Mouse (Mus musculus) liver, embryonic 13.5 days (tissue): ENCODE results near the gene 4931440F15Rik. TPM values are rescaled to one million over a fixed set of nuclear protein-coding genes. Genes with fewer than 3 reads are reported as not detected.
"Not testable (repeated sequence)": the region's sequence is repeated elsewhere in the genome, so short reads cannot be mapped to it uniquely, and the experiment has no call there.

Experiments
- ATAC-seq: fragments of 200-750 bp; cut with Nextera tagmentation; 2 replicates; pipeline ENCODE4 v1.8.0; 2017; ENCODE audit warnings: low read depth, mild to moderate bottlenecking, moderate number of reproducible peaks, moderate library complexity
- DNase-seq: peaks from one replicate; pipeline ENCODE4 v3.0.0; 2022
- H3K27ac ChIP-seq: fragments of 300-500 bp; sonication (generic); 2 replicates; pipeline ENCODE4 v1.5.1; 2015; ENCODE audit warnings: moderate library complexity, mild to moderate bottlenecking, inconsistent platforms
- H3K27me3 ChIP-seq: fragments of 300-500 bp; sonication (generic); 2 replicates; pipeline ENCODE4 v1.6.1; 2015; ENCODE audit warnings: mild to moderate bottlenecking, inconsistent platforms
- H3K36me3 ChIP-seq: fragments of 300-500 bp; sonication (generic); 2 replicates; pipeline ENCODE4 v1.6.1; 2015; ENCODE audit warnings: mild to moderate bottlenecking, inconsistent platforms
- H3K4me1 ChIP-seq: fragments of 300-500 bp; sonication (generic); replicated peaks from 2 replicates; pipeline ENCODE4 v1.6.1; 2015; ENCODE audit warnings: inconsistent platforms
- H3K4me2 ChIP-seq: fragments of 300-500 bp; sonication (generic); 2 replicates; pipeline ENCODE4 v1.6.1; 2015; ENCODE audit warnings: inconsistent platforms, mild to moderate bottlenecking, moderate library complexity
- H3K4me3 ChIP-seq: fragments of 300-500 bp; sonication (generic); replicated peaks from 2 replicates; pipeline ENCODE4 v1.5.1; 2015; ENCODE audit warnings: mild to moderate bottlenecking, inconsistent platforms
- H3K9ac ChIP-seq: fragments of 300-500 bp; sonication (generic); 2 replicates; pipeline ENCODE4 v1.6.1; 2015; ENCODE audit warnings: mild to moderate bottlenecking, inconsistent platforms
- H3K9me3 ChIP-seq: fragments of 300-500 bp; sonication (generic); replicated peaks from 2 replicates; pipeline ENCODE4 v1.6.1; 2016; ENCODE audit warnings: inconsistent platforms
- WGBS: fragments of 180-500 bp; shearing (Covaris S2); methylation state at CpG from one replicate; pipeline ENCODE4 v1.1.7; 2015; ENCODE audit not compliant: insufficient replicate concordance; 5-methylcytosine and 5-hydroxymethylcytosine counted together
- polyA plus RNA-seq: library from polyadenylated mRNA; unstranded; fragments of >200 nt; fragmentation: Nextera tagmentation; extraction: Ambion mirVana; gene quantifications from 2 replicates; pipeline ENCODE4 v1.2.1, GENCODE M21; 2015

4931440F15Rik gene
- polyA plus RNA-seq, 1 experiment from 2014 or later = 0.38 TPM

DNA sequence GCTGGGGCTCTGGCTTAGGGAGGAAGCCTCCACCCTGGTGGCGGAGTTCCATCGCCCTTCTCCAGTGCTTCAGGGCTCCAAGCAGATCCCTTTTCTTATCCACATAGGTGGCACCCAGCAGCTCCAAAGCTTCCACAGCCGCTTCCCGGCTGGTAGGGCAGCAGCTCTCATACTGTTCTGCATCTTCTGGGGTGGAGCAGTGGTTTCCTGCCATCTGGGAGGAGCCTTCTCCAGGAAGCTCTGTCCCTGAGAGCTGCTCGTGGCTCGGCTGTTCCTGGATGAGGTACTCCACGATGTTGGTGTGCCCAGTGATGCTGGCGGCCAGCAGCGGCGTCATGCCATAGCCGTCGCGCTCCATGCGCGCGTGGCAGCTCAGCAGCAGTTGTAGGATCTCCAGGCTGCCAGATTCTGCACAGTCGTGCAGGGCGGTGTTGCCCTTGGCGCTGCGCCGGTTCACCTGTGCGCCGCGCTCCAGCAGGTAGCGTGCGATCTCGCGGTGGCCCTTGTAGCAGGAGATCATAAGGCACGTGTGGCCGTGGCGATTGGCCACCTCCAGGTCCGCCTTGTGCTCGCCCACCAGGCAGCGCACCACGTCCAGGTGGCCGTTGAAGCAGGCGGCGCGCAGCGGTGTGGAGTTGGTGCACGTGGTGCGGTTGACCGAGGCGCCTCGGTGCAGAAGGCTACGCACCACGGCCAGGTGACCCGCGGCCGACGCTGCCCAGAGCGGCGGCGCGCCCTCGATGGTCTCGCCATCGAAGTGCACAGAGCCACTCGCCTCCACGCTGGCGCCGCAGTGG is 796 bp downstream of the 4931440F15Rik start:
- H3K9ac ChIP-seq, H3K4me1 ChIP-seq, DNase-seq, H3K9me3 ChIP-seq, H3K4me3 ChIP-seq, H3K27ac ChIP-seq, H3K36me3 ChIP-seq: not testable (repeated sequence)
- Histone ChIP-seq H3K27me3 (peaks cover 44% of the 10 kb centered on the region), H3K4me2 (peak overlapping the region; percentile 41)
- peak; percentile 25 for ATAC-seq
- 9% methylated on average over 59 of the region's 62 CpGs for WGBS

DNA sequence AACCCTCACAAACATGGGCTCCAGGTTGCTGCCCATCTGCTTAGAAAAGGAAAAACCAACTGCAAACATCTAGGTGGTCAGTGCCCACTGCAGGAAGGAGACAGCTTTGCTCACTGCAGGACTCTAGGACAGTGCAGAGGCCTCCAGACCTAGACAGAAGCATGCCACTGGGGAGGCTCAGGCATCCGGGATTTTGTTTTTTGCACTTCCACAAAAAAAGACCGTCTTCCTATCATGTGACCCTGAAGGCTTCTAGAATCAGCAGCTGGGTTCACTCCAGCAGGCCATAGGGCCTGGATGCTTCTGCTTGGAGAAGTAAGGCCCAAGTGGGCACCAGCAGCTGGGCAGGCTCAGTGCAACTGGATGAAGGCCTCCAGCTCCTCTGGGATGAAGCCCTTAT is 2.3 kb downstream of the 4931440F15Rik start:
- ATAC-seq (no peak), DNase-seq (no peak)
- no peak overlapping the region for H3K27ac ChIP-seq
- peaks cover 44% of the 10 kb centered on the region for H3K27me3 ChIP-seq
- peaks cover 5% of the 10 kb centered on the region; the same call in 1 of the 2 replicates for H3K4me1 ChIP-seq
- no peak overlapping the region for H3K9ac ChIP-seq
- no peaks in the 10 kb centered on the region for H3K36me3 ChIP-seq
- no peaks in the 10 kb centered on the region for H3K9me3 ChIP-seq
- H3K4me3 ChIP-seq = no peak overlapping the region
- no peak overlapping the region for H3K4me2 ChIP-seq
- WGBS = 62% methylated on average over 2 of the region's 2 CpGs

DNA sequence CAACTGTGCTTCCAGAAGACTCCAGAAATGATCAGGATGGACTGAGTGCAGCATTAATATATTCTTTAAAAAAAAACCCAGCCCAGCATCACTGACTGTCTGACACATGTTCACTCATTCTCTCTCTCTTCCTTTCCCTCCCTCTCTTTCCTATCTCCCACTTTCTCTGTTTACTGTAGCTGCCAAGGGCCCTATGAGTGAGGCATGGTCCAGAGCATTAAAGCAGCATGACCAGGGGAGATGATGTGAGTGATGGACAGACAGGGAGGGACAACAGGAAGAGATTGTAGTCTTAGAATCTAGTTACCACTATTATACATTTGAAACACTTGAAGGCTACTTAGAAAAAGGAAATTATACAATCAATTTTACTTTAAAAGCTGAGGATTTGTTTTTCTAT is 9.8 kb downstream of the 4931440F15Rik start:
- no peak overlapping the region for H3K4me3 ChIP-seq
- H3K27ac ChIP-seq = peak overlapping the region; percentile 99
- H3K36me3 ChIP-seq = no peaks in the 10 kb centered on the region
- H3K27me3 ChIP-seq = no peaks in the 10 kb centered on the region
- H3K4me2 ChIP-seq = peak overlapping the region; percentile 58
- H3K9me3 ChIP-seq = no peaks in the 10 kb centered on the region
- H3K9ac ChIP-seq = peak overlapping the region; percentile 57
- peaks cover 49% of the 10 kb centered on the region for H3K4me1 ChIP-seq
- peak; percentile 43 for ATAC-seq
- no peak for DNase-seq

DNA sequence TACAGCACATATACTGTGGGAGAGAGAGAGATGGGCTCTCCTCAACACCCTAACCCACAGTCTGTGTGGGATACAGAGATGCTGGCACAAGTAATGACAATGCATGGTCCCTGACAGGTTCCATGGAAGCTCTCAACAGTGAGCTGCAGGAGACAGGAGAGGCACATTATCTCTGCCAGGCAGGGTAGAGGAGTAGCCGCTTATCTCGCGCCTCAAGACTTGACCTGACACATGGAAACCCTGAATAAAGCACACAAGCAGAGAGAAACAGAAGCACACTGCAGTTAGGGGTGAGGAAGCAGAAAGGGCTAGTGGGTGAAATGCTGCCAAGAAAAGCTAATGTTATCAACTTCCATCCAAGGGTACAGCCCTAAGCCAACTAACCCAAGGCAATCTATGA is 10.2 kb downstream of the 4931440F15Rik start:
- H3K4me1 ChIP-seq = peaks cover 51% of the 10 kb centered on the region
- H3K9me3 ChIP-seq = no peaks in the 10 kb centered on the region
- no peak overlapping the region for H3K4me3 ChIP-seq
- H3K9ac ChIP-seq = peak overlapping the region; percentile 57
- H3K4me2 ChIP-seq = peak overlapping the region; percentile 58
- 13% methylated on average over 3 of the region's 3 CpGs for WGBS
- no peaks in the 10 kb centered on the region for H3K27me3 ChIP-seq
- peak; percentile 88 for DNase-seq
- no peaks in the 10 kb centered on the region for H3K36me3 ChIP-seq
- ATAC-seq = peak; percentile 99
- H3K27ac ChIP-seq = peak overlapping the region; percentile 99

DNA sequence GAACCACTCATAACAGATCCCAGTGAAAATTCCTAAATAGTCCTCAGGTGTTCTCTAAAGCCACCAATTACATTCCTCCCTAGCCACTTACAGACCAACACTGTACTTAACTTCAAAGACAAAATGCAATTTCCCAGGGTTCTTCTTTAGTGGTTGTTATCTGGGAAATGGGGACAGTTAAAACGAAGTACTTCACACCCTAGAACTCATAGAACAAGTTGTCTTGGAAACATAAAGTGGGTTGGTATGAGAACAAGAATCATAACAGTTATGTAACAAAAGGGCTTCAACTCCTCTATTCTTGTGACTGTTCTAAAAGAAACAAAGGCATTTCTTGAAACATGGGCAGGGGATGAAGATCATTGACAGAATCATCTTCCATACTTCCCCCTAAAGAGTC is 12.2 kb downstream of the 4931440F15Rik start:
- Histone ChIP-seq H3K4me2 (no peak overlapping the region), H3K4me1 (peaks cover 58% of the 10 kb centered on the region), H3K9ac (no peak overlapping the region), H3K4me3 (no peak overlapping the region), H3K27me3 (no peaks in the 10 kb centered on the region), H3K27ac (peak overlapping the region; percentile 29; the same call in 1 of the 2 replicates), H3K36me3 (no peaks in the 10 kb centered on the region), H3K9me3 (no peaks in the 10 kb centered on the region)
- no peak for DNase-seq
- ATAC-seq = no peak
- 57% methylated on average over 1 of the region's 1 CpGs for WGBS

DNA sequence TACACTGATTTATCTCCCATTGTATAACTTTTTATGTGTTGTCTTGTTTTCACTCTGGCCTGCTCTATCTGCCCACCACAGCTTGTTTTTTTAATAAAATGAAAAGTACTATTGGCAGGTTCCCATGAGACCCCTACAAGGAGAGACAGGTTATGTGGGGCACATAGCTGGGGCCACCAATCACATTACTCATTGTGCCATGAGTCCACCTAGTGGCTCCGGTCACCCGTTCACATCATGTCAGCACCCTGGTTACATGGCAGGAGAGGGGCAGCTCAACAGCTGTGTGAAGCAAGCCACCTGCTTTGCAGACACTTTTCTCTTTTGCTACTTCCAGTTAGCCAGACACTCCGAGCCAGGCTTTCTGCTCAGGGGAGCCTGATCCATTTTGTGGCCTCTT is 13.0 kb downstream of the 4931440F15Rik start:
- Histone ChIP-seq H3K9ac (no peak overlapping the region), H3K4me1 (peaks cover 59% of the 10 kb centered on the region), H3K27ac (peak overlapping the region; percentile 29; the same call in 1 of the 2 replicates), H3K4me3 (no peak overlapping the region), H3K36me3 (no peaks in the 10 kb centered on the region), H3K9me3 (no peaks in the 10 kb centered on the region), H3K4me2 (no peak overlapping the region), H3K27me3 (no peaks in the 10 kb centered on the region)
- WGBS = 81% methylated on average over 3 of the region's 3 CpGs
- ATAC-seq (no peak), DNase-seq (no peak)

DNA sequence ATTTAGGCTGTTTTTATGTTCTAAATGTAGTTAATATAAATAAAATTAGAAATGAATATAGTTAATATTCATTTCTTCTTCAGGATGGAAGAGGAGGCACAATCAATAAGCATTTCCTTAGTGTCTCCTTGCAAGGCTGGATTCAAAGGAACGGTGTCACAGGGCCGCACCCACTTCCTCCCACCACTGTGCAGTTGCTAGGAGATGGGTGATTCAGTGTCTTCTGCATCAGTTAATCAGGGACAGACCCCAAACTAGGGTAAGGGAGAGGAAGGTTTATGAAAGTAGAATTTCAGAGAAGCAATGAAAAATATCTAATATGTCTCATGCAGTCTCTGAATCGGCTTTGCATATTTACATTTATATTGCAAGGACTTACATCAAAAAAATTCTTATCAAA is 15.1 kb downstream of the 4931440F15Rik start:
- 37% methylated on average over 3 of the region's 3 CpGs for WGBS
- H3K27me3 ChIP-seq = no peaks in the 10 kb centered on the region

DNA sequence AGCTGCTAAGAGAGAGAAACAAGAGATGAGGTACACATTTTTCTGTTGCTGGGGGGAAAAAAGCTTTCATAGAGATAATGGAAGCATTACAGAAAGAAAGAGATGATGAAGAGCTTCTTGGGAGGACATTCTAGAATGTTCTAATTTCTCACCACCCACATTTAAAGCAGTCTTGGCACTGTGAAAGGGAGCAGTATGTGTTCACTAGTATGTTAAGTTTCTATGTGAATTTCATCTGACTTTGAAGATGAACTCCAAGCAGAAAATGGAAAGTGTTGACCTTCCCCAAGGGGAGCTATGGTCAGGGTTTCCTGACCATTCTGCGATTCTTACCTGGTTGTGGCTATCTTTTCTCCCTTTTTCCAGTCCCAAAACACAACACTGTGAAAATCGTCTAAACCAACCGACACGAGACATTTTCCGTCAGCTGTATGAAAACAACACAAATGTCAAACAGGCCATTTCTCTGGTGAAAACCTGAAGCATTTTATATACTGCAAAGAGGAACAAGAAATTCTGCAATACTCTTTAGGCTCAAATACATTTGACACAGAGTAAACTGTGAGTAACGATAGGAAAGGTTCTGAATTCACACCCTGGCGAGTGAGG is 16.4 kb downstream of the 4931440F15Rik start:
- H3K9me3 ChIP-seq = no peaks in the 10 kb centered on the region
- no peak for DNase-seq
- H3K9ac ChIP-seq = no peak overlapping the region
- H3K27ac ChIP-seq = peak overlapping the region; percentile 19; the same call in 1 of the 2 replicates
- H3K27me3 ChIP-seq = no peaks in the 10 kb centered on the region
- no peaks in the 10 kb centered on the region for H3K36me3 ChIP-seq
- 69% methylated on average over 7 of the region's 7 CpGs for WGBS
- peaks cover 33% of the 10 kb centered on the region for H3K4me1 ChIP-seq
- H3K4me3 ChIP-seq = no peak overlapping the region
- no peak for ATAC-seq
- no peak overlapping the region for H3K4me2 ChIP-seq

More for the DNA sequence above, 15.1 kb downstream of the 4931440F15Rik start:
- Histone ChIP-seq H3K9me3 (no peaks in the 10 kb centered on the region), H3K4me2 (no peak overlapping the region), H3K4me1 (peaks cover 42% of the 10 kb centered on the region), H3K36me3 (no peaks in the 10 kb centered on the region), H3K9ac (no peak overlapping the region), H3K4me3 (no peak overlapping the region), H3K27ac (no peak overlapping the region)
- ATAC-seq = no peak
- DNase-seq = no peak

DNA sequence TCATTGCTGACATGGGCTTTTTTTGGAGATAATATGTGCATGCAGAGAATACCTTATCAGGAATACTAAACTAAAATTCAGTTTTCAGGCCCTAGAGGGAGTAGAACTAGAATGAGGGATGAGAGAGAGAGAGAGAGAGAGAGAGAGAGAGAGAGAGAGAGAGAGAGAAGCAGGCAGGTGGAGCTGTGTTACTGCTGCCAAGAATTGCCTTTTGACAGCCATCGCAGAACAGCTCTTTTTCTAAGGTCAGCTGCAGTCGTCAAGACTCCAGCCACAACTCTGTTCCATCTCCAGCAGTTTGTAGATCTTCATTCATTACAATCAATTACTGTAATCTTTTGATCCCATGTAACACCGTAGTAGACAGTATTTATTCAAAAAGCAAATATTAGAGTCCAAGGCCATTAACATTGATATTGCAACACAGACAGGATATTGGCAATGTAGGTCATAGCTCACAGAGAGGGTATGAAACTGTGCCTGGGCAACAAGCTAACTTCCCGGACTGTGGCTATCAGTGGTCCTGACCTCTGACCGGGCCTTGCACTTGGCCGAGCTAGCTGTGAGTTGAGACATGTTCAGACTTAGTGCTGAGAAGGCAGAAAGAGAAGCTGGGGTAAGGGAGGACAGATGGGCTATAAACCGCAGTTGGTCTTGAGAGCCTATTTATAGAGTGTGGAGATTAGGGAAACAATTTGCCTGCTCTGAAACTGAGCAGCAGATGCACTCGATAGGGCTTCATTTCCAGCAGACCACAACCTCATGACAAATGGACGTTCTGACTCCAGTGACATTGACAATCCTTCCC is 17.1 kb downstream of the 4931440F15Rik start:
- Histone ChIP-seq H3K36me3 (no peaks in the 10 kb centered on the region), H3K4me2 (no peak overlapping the region)

DNA sequence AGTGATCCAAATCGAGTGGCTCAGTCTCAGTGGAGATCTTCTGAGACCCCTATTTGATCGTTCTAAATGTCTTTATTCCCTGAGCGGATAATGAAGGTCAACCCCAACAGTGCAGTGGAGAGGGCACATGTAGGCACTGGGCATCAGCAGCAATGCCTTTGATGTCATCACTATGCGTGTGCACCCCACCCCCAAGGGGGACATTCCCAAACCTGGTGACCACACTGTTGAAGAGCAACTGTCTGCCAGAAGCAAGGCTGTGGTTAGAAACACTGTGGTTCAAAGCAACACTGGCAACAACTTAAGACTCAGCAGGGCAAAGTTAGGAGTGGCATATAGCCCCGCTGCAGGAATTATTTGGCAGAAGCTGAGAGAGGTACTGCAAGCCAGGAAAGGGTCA is 18.1 kb downstream of the 4931440F15Rik start:
- H3K36me3 ChIP-seq = no peaks in the 10 kb centered on the region
- no peaks in the 10 kb centered on the region for H3K27me3 ChIP-seq
- peaks cover 18% of the 10 kb centered on the region for H3K4me1 ChIP-seq
- H3K4me3 ChIP-seq = no peak overlapping the region
- no peak overlapping the region for H3K9ac ChIP-seq
- no peaks in the 10 kb centered on the region for H3K9me3 ChIP-seq
- H3K4me2 ChIP-seq = no peak overlapping the region
- no peak overlapping the region for H3K27ac ChIP-seq
- DNase-seq = no peak
- WGBS = 75% methylated on average over 5 of the region's 5 CpGs
- ATAC-seq = no peak

More for the DNA sequence above, 17.1 kb downstream of the 4931440F15Rik start:
- Histone ChIP-seq H3K27me3 (no peaks in the 10 kb centered on the region), H3K4me3 (no peak overlapping the region), H3K9ac (0 out of 2 replicates have a peak overlapping the region, but pooled peaks have one; percentile 27), H3K27ac (peak overlapping the region; percentile 19), H3K9me3 (no peaks in the 10 kb centered on the region), H3K4me1 (peaks cover 28% of the 10 kb centered on the region)
- DNase-seq (no peak), ATAC-seq (peak; percentile 73)
- WGBS = 15% methylated on average over 9 of the region's 9 CpGs
